Mouse (Mus musculus) stomach, postnatal 0 days (tissue): ENCODE measurements at regions not wholly inside any gene's neighbourhood (a gene's known extent, or its start where the extent isn't known, plus 50 kb on each side); places are given as distances from the start of the nearest gene placed in this dataset.
A peak's percentile ranks its signal among the peaks of the same experiment; 100 is the strongest.

Experiments
- ATAC-seq: fragments of 200-750 bp; cut with Nextera tagmentation; 2 replicates; pipeline ENCODE4 v1.8.0; 2017; ENCODE audit not compliant: low FRiP score, low TSS enrichment
- DNase-seq: peaks from one replicate; pipeline ENCODE4 v3.0.0-alpha.2; 2016; ENCODE audit warnings: low spot score
- H3K27ac ChIP-seq: fragments of 300-500 bp; sonication (generic); replicated peaks from 2 replicates; pipeline ENCODE4 v1.5.1; 2014; ENCODE audit warnings: mild to moderate bottlenecking, control low read depth
- H3K27me3 ChIP-seq: fragments of 300-500 bp; sonication (generic); 2 replicates; pipeline ENCODE4 v1.6.1; 2014; ENCODE audit warnings: low read length; ENCODE audit not compliant: control insufficient read depth, insufficient read depth
- H3K36me3 ChIP-seq: fragments of 300-500 bp; sonication (generic); 2 replicates; pipeline ENCODE4 v1.6.1; 2014; ENCODE audit warnings: low read length, mixed read lengths; ENCODE audit not compliant: control insufficient read depth, insufficient read depth
- H3K4me1 ChIP-seq: fragments of 300-500 bp; sonication (generic); replicated peaks from 2 replicates; pipeline ENCODE4 v1.6.1; 2014; ENCODE audit warnings: antibody characterized with exemption; ENCODE audit not compliant: control insufficient read depth, insufficient read depth
- H3K4me2 ChIP-seq: fragments of 300-500 bp; sonication (generic); replicated peaks from 2 replicates; pipeline ENCODE4 v1.6.1; 2014; ENCODE audit warnings: low read depth, mild to moderate bottlenecking, control low read depth, moderate library complexity
- H3K4me3 ChIP-seq: fragments of 300-500 bp; sonication (generic); 2 replicates; pipeline ENCODE4 v1.5.1; 2014; ENCODE audit warnings: low read depth, low read length, control low read depth
- H3K9ac ChIP-seq: fragments of 300-500 bp; sonication (generic); 2 replicates; pipeline ENCODE4 v1.6.1; 2014; ENCODE audit warnings: mild to moderate bottlenecking, low read length, control low read depth, mixed read lengths
- H3K9me3 ChIP-seq: fragments of 300-500 bp; sonication (generic); 2 replicates; pipeline ENCODE4 v1.6.1; 2016; ENCODE audit warnings: low read length; ENCODE audit not compliant: control insufficient read depth
- CTCF ChIP-seq: IDR thresholded peaks from 2 replicates; pipeline ENCODE4 v1.5.1; 2016; ENCODE audit warnings: antibody characterized with exemption, low read depth, mild to moderate bottlenecking, moderate library complexity
- EP300 ChIP-seq: optimal IDR thresholded peaks from 2 replicates; pipeline ENCODE3; 2016; ENCODE audit warnings: antibody characterized with exemption
- WGBS: fragments of 180-500 bp; shearing (Covaris S2); extraction: QIAGEN DNeasy Blood & Tissue Kit; methylation state at CpG from one replicate; pipeline ENCODE4 v1.1.7; 2014; 5-methylcytosine and 5-hydroxymethylcytosine counted together

DNA sequence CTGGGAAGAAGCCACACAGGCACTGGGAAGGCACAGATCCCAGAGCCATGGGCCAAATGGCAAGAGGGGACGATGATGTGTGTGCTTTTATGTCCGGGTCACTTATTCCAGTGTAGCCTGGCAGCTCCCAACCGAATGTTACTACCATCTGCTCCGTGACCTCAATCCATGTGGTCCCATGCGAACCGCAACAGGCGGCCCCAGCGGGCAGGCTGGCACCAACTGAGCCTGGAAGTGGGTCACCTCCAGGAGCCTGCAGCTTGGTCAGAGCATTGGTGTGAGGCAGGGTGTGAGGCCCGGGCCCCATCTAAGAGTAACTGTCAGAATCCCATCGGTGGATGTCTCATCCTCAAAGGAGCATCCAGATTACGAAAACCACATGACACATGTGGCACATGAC is 110.8 kb upstream of the Tbx3 start:
- Histone ChIP-seq H3K4me2 (no peak overlapping the region), H3K4me3 (no peak overlapping the region), H3K27ac (no peak overlapping the region), H3K27me3 (no peaks in the 10 kb centered on the region), H3K9ac (no peak overlapping the region), H3K9me3 (no peaks in the 10 kb centered on the region), H3K36me3 (no peaks in the 10 kb centered on the region), H3K4me1 (no peaks in the 10 kb centered on the region)
- TF ChIP-seq CTCF (no peak), EP300 (no peak)
- 94% methylated on average over 11 of the region's 11 CpGs for WGBS
- DNase-seq (no peak), ATAC-seq (no peak)

DNA sequence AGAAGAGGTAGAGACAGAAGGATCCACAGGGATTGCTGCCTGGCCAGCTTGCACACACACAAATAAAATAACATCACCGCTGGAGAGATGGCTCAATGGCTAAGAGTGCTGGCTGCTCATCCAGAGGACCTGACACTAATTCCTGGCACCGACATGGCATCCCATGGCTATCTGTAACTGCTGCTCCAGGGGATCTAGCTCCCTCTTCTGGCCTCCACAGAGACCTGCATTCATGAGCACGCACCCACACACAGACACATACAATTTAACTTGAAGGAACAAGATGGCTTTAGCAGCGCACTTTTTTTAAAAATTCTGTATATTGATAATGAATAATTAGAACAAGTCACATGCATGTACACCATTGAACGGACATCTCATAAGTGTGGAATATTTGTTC is 110.1 kb upstream of the Tbx3 start:
- Histone ChIP-seq H3K4me2 (no peak overlapping the region), H3K27me3 (no peaks in the 10 kb centered on the region), H3K27ac (no peak overlapping the region), H3K36me3 (no peaks in the 10 kb centered on the region), H3K4me3 (no peak overlapping the region), H3K4me1 (no peaks in the 10 kb centered on the region), H3K9me3 (no peaks in the 10 kb centered on the region), H3K9ac (no peak overlapping the region)
- TF ChIP-seq CTCF (no peak), EP300 (no peak)
- 96% methylated on average over 5 of the region's 5 CpGs for WGBS
- DNase-seq (no peak), ATAC-seq (no peak)

DNA sequence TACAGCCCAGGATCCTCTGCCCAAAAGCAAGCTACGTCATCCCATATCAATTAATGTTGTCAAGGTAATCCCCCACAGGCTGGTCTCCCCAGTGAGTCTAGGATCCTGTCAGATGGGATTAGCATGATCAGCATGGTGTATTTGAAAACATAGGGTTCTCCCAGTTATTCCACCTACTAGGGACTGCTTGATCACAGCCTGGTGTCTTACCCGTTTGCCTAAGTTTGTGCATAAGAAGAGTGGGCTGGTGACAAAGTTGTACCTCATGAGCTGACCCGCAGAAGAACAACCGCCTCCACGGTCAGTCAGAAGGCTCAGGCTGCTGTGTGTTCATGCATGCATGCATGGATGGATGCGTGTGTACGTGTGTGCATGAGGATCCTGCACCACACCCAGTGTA is 108.9 kb upstream of the Tbx3 start:
- 85% methylated on average over 7 of the region's 7 CpGs for WGBS
- no peak for ATAC-seq
- TF ChIP-seq EP300 (no peak), CTCF (no peak)

DNA sequence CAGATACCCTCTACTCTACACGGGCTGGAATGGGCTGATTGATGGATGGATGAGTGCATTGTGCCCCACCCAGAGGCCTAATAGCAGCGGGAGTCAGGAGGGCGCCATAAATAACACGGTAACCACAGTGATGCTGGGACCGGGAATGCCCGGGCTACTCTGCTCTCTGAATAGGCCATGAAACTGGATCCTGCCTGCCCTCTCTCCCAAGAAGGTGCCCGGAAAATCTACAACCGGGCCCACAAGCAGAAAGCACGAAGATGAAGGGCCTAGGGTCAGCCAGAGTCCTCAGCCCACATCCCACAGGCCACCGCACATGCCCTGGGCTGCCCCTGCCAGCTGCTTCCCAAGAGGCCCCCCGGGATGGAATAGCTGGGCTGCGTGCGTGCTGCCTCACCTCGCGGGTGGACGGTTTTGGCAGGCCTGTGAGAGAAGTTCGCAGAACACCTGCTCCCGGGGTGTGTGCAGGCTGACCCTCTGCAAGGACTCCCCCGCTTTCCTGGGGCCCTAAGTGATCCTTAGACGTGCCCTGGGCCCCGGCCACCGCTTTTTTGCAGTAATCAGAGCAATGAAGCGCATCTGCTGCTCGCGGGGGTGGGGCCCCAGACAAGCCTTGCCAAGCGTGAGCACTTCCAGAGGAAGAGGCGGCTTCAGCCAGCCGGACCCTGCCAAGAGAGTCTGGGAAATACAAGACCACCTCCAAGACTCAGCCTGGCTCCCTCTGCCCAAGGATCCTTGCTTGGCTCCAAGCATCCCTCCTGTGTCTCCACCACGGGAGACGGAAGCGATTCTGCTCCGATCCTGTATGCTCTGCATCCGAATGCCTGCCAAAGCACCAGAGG is 106.7 kb upstream of the Tbx3 start:
- Histone ChIP-seq H3K27ac (no peak overlapping the region), H3K36me3 (no peaks in the 10 kb centered on the region), H3K4me1 (no peaks in the 10 kb centered on the region), H3K4me3 (no peak overlapping the region), H3K9me3 (no peaks in the 10 kb centered on the region), H3K9ac (no peak overlapping the region), H3K27me3 (no peaks in the 10 kb centered on the region), H3K4me2 (peak overlapping the region; percentile 25)
- DNase-seq (no peak), ATAC-seq (no peak)
- WGBS, result 19% methylated on average over 33 of the region's 33 CpGs
- TF ChIP-seq CTCF, result no peak
- TF ChIP-seq EP300, result no peak

More for the DNA sequence above, 108.9 kb upstream of the Tbx3 start:
- Histone ChIP-seq H3K27ac (no peak overlapping the region), H3K9me3 (no peaks in the 10 kb centered on the region), H3K36me3 (no peaks in the 10 kb centered on the region), H3K4me2 (no peak overlapping the region), H3K27me3 (no peaks in the 10 kb centered on the region), H3K9ac (no peak overlapping the region), H3K4me1 (no peaks in the 10 kb centered on the region), H3K4me3 (no peak overlapping the region)
- no peak for DNase-seq

DNA sequence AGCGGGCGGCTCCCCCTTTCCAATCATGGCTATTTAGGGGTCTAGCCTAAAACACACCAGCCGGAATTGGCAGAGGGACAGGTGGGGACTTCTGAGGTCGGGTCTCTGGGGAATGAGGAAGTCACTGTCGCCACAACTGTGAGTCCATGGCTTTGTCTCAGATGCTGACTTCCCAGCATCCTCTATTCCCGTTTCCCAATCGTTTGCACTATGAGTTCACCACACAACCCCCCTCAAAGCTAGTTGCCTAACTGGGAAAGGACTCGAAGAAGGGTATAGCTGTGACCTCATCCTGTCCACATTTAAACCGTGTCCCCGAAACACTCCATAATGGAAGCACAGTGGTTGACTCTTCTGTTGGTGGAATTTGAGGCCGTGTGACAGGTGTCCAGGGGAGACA is 102.8 kb upstream of the Tbx3 start:
- H3K4me1 ChIP-seq, result no peaks in the 10 kb centered on the region
- no peaks in the 10 kb centered on the region for H3K9me3 ChIP-seq
- H3K9ac ChIP-seq, result no peak overlapping the region
- no peak for DNase-seq
- TF ChIP-seq EP300, result no peak
- TF ChIP-seq CTCF, result no peak
- no peaks in the 10 kb centered on the region for H3K36me3 ChIP-seq
- no peak overlapping the region for H3K4me2 ChIP-seq
- H3K27me3 ChIP-seq, result no peaks in the 10 kb centered on the region
- ATAC-seq, result no peak
- H3K4me3 ChIP-seq, result no peak overlapping the region
- 80% methylated on average over 11 of the region's 11 CpGs for WGBS
- no peak overlapping the region for H3K27ac ChIP-seq

DNA sequence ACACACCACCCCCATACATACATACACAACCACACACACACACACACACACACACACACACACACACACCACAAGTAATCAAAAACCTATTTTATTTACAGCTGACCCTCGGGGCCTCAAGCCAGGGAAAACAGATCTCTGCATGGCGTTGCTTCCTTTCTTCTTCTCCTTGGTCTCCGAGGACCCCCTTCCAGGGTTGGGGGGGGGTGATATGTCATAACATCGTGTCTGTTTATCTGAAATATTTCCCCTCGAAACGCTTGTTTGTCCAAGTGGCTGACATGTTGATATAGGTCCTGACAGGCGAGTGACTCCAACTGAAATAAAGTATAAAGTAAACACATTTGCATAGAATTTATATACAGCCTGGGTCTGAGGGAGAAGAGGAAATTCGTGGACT is 100.4 kb upstream of the Tbx3 start:
- Histone ChIP-seq H3K4me1 (no peaks in the 10 kb centered on the region), H3K27ac (no peak overlapping the region), H3K9ac (no peak overlapping the region), H3K27me3 (no peaks in the 10 kb centered on the region), H3K9me3 (no peaks in the 10 kb centered on the region), H3K36me3 (no peaks in the 10 kb centered on the region), H3K4me3 (no peak overlapping the region), H3K4me2 (no peak overlapping the region)
- TF ChIP-seq EP300 (no peak), CTCF (no peak)
- DNase-seq (no peak), ATAC-seq (no peak)
- 15% methylated on average over 8 of the region's 8 CpGs for WGBS
